Mouse (Mus musculus) stomach, postnatal 0 days (tissue): Measurements from ENCODE around the gene Lrmda. TPM values are rescaled to one million over a fixed set of nuclear protein-coding genes. Genes with fewer than 3 reads are reported as not detected.
A peak's percentile ranks its signal among the peaks of the same experiment; 100 is the strongest.

Experiments
- ATAC-seq: fragments of 200-750 bp; cut with Nextera tagmentation; 2 replicates; pipeline ENCODE4 v1.8.0; 2017; ENCODE audit not compliant: low FRiP score, low TSS enrichment
- DNase-seq: peaks from one replicate; pipeline ENCODE4 v3.0.0-alpha.2; 2016; ENCODE audit warnings: low spot score
- H3K27ac ChIP-seq: fragments of 300-500 bp; sonication (generic); replicated peaks from 2 replicates; pipeline ENCODE4 v1.5.1; 2014; ENCODE audit warnings: mild to moderate bottlenecking, control low read depth
- H3K27me3 ChIP-seq: fragments of 300-500 bp; sonication (generic); 2 replicates; pipeline ENCODE4 v1.6.1; 2014; ENCODE audit warnings: low read length; ENCODE audit not compliant: control insufficient read depth, insufficient read depth
- H3K36me3 ChIP-seq: fragments of 300-500 bp; sonication (generic); 2 replicates; pipeline ENCODE4 v1.6.1; 2014; ENCODE audit warnings: low read length, mixed read lengths; ENCODE audit not compliant: control insufficient read depth, insufficient read depth
- H3K4me1 ChIP-seq: fragments of 300-500 bp; sonication (generic); replicated peaks from 2 replicates; pipeline ENCODE4 v1.6.1; 2014; ENCODE audit warnings: antibody characterized with exemption; ENCODE audit not compliant: control insufficient read depth, insufficient read depth
- H3K4me2 ChIP-seq: fragments of 300-500 bp; sonication (generic); replicated peaks from 2 replicates; pipeline ENCODE4 v1.6.1; 2014; ENCODE audit warnings: low read depth, mild to moderate bottlenecking, control low read depth, moderate library complexity
- H3K4me3 ChIP-seq: fragments of 300-500 bp; sonication (generic); 2 replicates; pipeline ENCODE4 v1.5.1; 2014; ENCODE audit warnings: low read depth, low read length, control low read depth
- H3K9ac ChIP-seq: fragments of 300-500 bp; sonication (generic); 2 replicates; pipeline ENCODE4 v1.6.1; 2014; ENCODE audit warnings: mild to moderate bottlenecking, low read length, control low read depth, mixed read lengths
- H3K9me3 ChIP-seq: fragments of 300-500 bp; sonication (generic); 2 replicates; pipeline ENCODE4 v1.6.1; 2016; ENCODE audit warnings: low read length; ENCODE audit not compliant: control insufficient read depth
- CTCF ChIP-seq: IDR thresholded peaks from 2 replicates; pipeline ENCODE4 v1.5.1; 2016; ENCODE audit warnings: antibody characterized with exemption, low read depth, mild to moderate bottlenecking, moderate library complexity
- EP300 ChIP-seq: optimal IDR thresholded peaks from 2 replicates; pipeline ENCODE3; 2016; ENCODE audit warnings: antibody characterized with exemption
- WGBS: fragments of 180-500 bp; shearing (Covaris S2); extraction: QIAGEN DNeasy Blood & Tissue Kit; methylation state at CpG from one replicate; pipeline ENCODE4 v1.1.7; 2014; 5-methylcytosine and 5-hydroxymethylcytosine counted together
- polyA plus RNA-seq: library from polyadenylated mRNA; unstranded; fragments of >200 nt; fragmentation: Nextera tagmentation; extraction: Ambion mirVana; gene quantifications from 2 replicates; pipeline ENCODE4 v1.2.1, GENCODE M21; 2015

The Lrmda gene
- polyA plus RNA-seq, 1 experiment from 2014 or later, result 0.39 TPM

DNA sequence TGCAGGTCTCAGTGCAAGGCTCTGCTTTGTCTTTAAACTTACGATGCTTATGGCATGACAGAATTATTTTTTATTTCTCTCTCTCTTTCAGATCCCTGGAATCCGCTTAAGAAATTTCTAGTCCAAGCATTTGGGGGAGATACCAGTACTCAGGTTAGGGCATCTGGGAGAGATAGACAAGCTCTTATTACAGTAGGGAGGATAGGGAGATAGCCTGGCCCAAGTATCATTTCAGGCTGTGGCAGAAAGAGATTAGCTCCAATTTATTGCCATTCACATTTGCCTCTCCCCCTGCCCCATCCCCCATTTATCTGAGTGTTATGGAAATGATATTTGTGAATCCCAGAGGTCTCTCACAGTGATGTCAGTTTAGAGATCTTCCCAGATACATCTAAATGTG is 923.1 kb downstream of the Lrmda start:
- no peak for ATAC-seq

DNA sequence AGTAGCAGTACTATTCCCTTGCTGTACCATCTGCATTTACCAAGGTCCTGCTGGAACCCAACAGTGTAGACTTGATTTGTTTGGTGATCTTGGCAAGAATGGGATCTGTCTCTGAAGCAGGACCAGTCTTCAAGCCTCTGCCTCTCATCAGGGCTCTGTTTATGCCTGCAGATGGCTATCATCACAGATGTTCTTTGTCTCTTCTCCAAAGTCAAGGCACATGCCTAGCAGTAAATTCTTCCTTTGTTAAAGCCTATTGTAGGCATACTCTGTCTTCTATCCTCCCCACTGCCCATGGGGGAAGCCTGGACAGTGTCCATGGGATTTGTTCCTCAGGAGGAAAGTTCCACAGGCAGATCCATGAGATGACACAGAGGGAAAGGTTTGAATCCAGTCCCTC is 930.0 kb downstream of the Lrmda start:
- no peaks in the 10 kb centered on the region for H3K9me3 ChIP-seq
- ATAC-seq (no peak), DNase-seq (no peak)
- no peak overlapping the region for H3K9ac ChIP-seq
- H3K4me3 ChIP-seq, result no peak overlapping the region
- no peak for TF ChIP-seq CTCF
- no peak overlapping the region for H3K27ac ChIP-seq
- no peaks in the 10 kb centered on the region for H3K4me1 ChIP-seq
- no peaks in the 10 kb centered on the region for H3K36me3 ChIP-seq
- H3K27me3 ChIP-seq, result no peaks in the 10 kb centered on the region
- no peak overlapping the region for H3K4me2 ChIP-seq

More for the DNA sequence above, 923.1 kb downstream of the Lrmda start:
- TF ChIP-seq EP300 (no peak), CTCF (no peak)
- DNase-seq, result no peak
- Histone ChIP-seq H3K36me3 (no peaks in the 10 kb centered on the region), H3K9ac (no peak overlapping the region), H3K27me3 (no peaks in the 10 kb centered on the region), H3K4me3 (no peak overlapping the region), H3K4me1 (no peaks in the 10 kb centered on the region; the same call in 1 of the 2 replicates), H3K9me3 (no peaks in the 10 kb centered on the region), H3K27ac (no peak overlapping the region), H3K4me2 (no peak overlapping the region)
- 79% methylated on average over 2 of the region's 2 CpGs for WGBS

DNA sequence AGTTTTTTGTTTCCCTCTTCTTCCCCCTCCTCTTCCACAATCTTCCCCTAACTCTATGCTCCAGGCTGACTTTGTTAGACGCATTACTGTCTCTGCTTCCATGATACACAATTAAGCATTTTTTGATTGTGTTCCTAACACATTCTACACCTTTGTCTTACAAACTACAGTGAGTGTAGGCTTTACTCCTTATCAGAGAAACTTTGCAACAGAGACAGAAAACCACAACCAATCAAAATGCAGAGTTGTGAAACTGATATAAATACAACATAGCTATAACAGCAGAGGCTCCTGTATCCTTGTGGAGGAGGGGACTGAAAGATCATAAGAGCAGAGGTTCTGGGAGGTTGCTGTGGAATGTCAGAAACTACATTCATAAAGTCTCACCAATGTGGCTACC is 933.5 kb downstream of the Lrmda start:
- no peaks in the 10 kb centered on the region for H3K36me3 ChIP-seq
- H3K9me3 ChIP-seq, result no peaks in the 10 kb centered on the region
- H3K27ac ChIP-seq, result no peak overlapping the region
- H3K9ac ChIP-seq, result no peak overlapping the region
- no peak overlapping the region for H3K4me2 ChIP-seq
- H3K4me3 ChIP-seq, result no peak overlapping the region
- H3K4me1 ChIP-seq, result no peaks in the 10 kb centered on the region
- no peaks in the 10 kb centered on the region for H3K27me3 ChIP-seq
- ATAC-seq (no peak), DNase-seq (no peak)
- whole genome bisulfite sequencing, result 82% methylated on average over 1 of the region's 1 CpGs
- TF ChIP-seq CTCF (no peak), EP300 (no peak)

DNA sequence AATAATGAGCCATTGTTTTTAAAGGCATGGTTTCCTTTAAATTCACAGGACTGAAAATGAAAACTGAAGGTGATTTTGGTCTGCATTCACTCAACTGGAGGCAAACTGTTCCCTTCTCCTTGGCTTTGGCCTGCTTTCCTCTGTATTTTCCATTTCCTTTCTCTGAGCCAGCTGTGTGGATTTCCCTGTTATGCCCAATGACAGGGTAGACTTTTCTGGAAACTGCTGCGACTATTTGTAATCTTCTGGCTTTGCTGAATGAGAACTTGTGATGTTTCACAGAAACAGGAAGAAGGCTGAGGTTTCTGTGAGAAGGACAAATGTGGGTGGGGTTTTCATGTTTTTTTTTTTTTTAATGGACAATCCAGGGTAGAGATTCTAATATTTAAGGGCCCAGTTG is 940.7 kb downstream of the Lrmda start:
- no peak for ATAC-seq
- no peaks in the 10 kb centered on the region for H3K4me1 ChIP-seq
- H3K4me2 ChIP-seq, result no peak overlapping the region
- 50% methylated on average over 1 of the region's 1 CpGs for WGBS
- no peaks in the 10 kb centered on the region for H3K9me3 ChIP-seq
- H3K27ac ChIP-seq, result no peak overlapping the region
- no peaks in the 10 kb centered on the region for H3K36me3 ChIP-seq
- no peak for DNase-seq
- H3K9ac ChIP-seq, result no peak overlapping the region
- H3K4me3 ChIP-seq, result no peak overlapping the region
- no peaks in the 10 kb centered on the region for H3K27me3 ChIP-seq
- no peak for TF ChIP-seq EP300
- TF ChIP-seq CTCF, result no peak

DNA sequence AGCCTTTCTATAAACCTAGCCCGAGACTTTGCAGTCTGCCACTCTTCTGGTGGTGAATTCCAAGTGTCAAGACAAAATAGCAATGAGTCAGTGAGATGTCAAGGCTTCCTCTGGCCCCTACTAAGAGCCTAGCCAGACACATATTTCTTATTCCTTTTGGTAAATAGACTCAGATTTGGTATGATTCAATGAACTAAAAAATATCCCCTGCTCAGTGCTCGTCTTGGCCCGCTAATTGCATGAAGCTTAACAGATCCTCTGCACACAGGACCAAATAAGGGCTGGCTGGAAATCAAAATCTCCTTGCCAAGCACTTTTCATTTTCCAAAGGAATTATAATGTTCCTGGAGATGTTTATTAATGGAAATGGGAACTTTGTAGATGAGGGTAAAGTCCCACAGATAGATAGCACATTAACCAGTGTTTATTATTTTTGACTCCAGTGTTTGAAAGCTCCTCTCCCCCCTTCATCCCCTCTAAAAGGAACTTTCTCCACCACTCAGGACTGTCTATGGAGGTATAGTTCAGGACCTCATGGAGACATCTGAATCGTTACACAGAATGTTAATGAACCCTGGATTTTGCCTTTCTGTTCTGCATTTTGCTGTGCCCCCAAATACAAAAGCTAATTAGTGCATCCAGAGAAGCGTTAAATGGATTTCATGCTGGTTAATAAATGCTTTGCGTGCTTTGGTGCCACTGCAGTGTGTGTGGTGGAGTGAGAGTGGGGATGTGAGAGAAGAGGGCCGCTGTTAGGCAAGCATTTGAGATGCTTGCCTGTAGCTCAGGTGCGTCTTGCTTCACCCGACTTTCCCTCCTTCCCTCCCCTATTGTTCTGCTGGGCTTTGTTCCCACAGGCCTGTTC is 945.5 kb downstream of the Lrmda start:
- peak; percentile 53 for TF ChIP-seq EP300
- TF ChIP-seq CTCF, result no peak
- Histone ChIP-seq H3K27me3 (no peaks in the 10 kb centered on the region), H3K9ac (no peak overlapping the region), H3K36me3 (no peaks in the 10 kb centered on the region), H3K4me1 (no peaks in the 10 kb centered on the region), H3K9me3 (no peaks in the 10 kb centered on the region), H3K4me3 (no peak overlapping the region), H3K4me2 (no peak overlapping the region), H3K27ac (peak overlapping the region; percentile 40)
- peak; percentile 54; the same call in 1 of the 2 replicates for ATAC-seq
- no peak for DNase-seq
- 55% methylated on average over 9 of the region's 9 CpGs for WGBS

DNA sequence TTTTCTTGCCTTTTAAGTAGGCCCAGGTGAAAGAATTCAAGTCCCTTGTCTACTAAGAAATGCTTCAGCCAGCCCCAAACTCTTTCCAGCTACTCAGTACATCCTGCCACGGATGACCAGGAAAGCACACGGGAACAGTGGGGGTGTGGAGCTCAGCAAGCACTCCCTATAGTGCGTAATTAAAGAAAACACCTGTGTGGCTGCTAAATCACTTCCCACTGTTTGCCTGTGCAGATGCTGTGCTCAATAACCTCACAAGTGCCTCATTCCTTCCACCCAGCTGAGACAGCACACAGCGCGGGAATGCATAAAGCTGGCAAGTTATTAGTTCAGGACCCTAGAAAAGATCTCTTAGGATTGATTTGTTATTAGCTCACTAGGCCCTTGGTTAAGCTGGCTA is 949.2 kb downstream of the Lrmda start:
- ATAC-seq (no peak), DNase-seq (no peak)
- H3K4me2 ChIP-seq, result no peak overlapping the region
- TF ChIP-seq CTCF, result no peak
- no peak for TF ChIP-seq EP300
- 68% methylated on average over 5 of the region's 5 CpGs for WGBS
- no peak overlapping the region for H3K9ac ChIP-seq
- no peaks in the 10 kb centered on the region for H3K4me1 ChIP-seq
- H3K4me3 ChIP-seq, result no peak overlapping the region
- no peaks in the 10 kb centered on the region for H3K27me3 ChIP-seq
- no peak overlapping the region for H3K27ac ChIP-seq
- no peaks in the 10 kb centered on the region for H3K36me3 ChIP-seq
- H3K9me3 ChIP-seq, result no peaks in the 10 kb centered on the region
